Mouse (Mus musculus) stomach, embryonic 14.5 days (tissue): ENCODE data around the gene Dscam. TPM values are rescaled to one million over a fixed set of nuclear protein-coding genes. Genes with fewer than 3 reads are reported as not detected.
A peak's percentile ranks its signal among the peaks of the same experiment; 100 is the strongest.

ENCODE experiments used
- ATAC-seq: fragments of 200-750 bp; cut with Nextera tagmentation; 2 replicates; pipeline ENCODE4 v1.8.0; 2017; ENCODE audit warnings: low read depth, moderate TSS enrichment; ENCODE audit not compliant: insufficient number of reproducible peaks, insufficient read depth, low FRiP score
- H3K27ac ChIP-seq: fragments of 300-500 bp; sonication (generic); 2 replicates; pipeline ENCODE4 v1.5.1; 2014; ENCODE audit warnings: mild to moderate bottlenecking, low read length, moderate library complexity, mixed read lengths
- H3K27me3 ChIP-seq: fragments of 300-500 bp; sonication (generic); 2 replicates; pipeline ENCODE4 v1.6.1; 2014; ENCODE audit warnings: low read length, control low read depth, mixed read lengths; ENCODE audit not compliant: control insufficient read depth, insufficient read depth
- H3K36me3 ChIP-seq: fragments of 300-500 bp; sonication (generic); 2 replicates; pipeline ENCODE4 v1.6.1; 2014; ENCODE audit warnings: mild to moderate bottlenecking, control low read depth, low read length, moderate library complexity, mixed read lengths; ENCODE audit not compliant: control insufficient read depth, insufficient read depth
- H3K4me1 ChIP-seq: fragments of 300-500 bp; sonication (generic); 2 replicates; pipeline ENCODE4 v1.6.1; 2014; ENCODE audit warnings: low read length, control low read depth, mixed read lengths; ENCODE audit not compliant: control insufficient read depth, insufficient read depth
- H3K4me2 ChIP-seq: fragments of 300-500 bp; sonication (generic); replicated peaks from 2 replicates; pipeline ENCODE4 v1.6.1; 2014; ENCODE audit warnings: low read depth, low read length, control low read depth
- H3K4me3 ChIP-seq: fragments of 300-500 bp; sonication (generic); 2 replicates; pipeline ENCODE4 v1.5.1; 2014; ENCODE audit warnings: low read depth, low read length, control low read depth
- H3K9ac ChIP-seq: fragments of 300-500 bp; sonication (generic); replicated peaks from 2 replicates; pipeline ENCODE4 v1.6.1; 2014; ENCODE audit warnings: low read depth, mild to moderate bottlenecking, control low read depth, low read length, moderate library complexity, mixed read lengths
- H3K9me3 ChIP-seq: fragments of 300-500 bp; sonication (generic); 2 replicates; pipeline ENCODE4 v1.6.1; 2016; ENCODE audit warnings: low read depth, low read length, control low read depth; ENCODE audit not compliant: control insufficient read depth
- WGBS: fragments of 180-500 bp; shearing (Covaris S2); extraction: QIAGEN DNeasy Blood & Tissue Kit; methylation state at CpG from one replicate; pipeline ENCODE4 v1.1.7; 2014; 5-methylcytosine and 5-hydroxymethylcytosine counted together
- polyA plus RNA-seq: library from polyadenylated mRNA; unstranded; fragments of >200 nt; fragmentation: Nextera tagmentation; extraction: Ambion mirVana; gene quantifications from 2 replicates; pipeline ENCODE4 v1.2.1, GENCODE M21; 2014

Dscam gene
- polyA plus RNA-seq, 1 experiment from 2014 or later: 0.30 TPM

DNA sequence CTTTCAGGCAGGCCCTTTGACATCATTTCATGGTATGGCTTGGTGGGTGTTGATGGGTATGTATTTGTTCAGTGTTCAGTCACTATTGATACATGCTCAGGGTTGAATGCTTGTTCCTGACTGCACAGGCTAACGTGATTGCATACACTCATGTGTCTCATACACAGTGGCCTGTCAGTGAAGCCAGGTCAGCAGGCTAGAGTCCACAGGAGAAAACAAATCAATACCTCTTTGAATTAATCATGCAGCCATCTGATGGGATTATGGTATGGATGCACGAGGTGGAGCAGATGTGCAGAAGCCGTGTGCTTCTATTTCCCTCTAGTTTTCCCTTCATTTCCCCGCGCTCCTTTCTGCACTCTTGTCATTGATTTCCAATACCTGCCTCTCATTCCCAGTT is 143.7 kb downstream of the Dscam start:
- no peaks in the 10 kb centered on the region for H3K36me3 ChIP-seq
- WGBS: 73% methylated on average over 5 of the region's 5 CpGs

DNA sequence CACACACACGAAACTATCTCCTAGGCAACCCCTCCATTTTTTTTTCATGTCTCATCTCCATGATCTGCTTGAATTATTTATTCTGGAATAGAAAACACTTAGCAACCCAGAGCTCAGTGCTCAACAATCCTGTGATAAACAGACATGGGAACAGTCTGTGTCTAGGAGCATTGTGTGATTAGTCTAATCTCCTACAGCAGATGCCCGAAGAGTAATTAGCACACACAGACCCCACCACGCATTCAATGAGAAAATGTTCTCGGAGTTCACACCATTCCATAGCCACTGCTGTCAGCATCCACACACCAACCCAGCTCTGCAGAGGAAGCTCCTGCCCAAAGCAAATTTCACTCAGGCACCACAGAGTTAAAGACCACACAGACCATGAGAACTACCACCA is 146.1 kb downstream of the Dscam start:
- Histone ChIP-seq H3K27ac (no peak overlapping the region), H3K4me3 (no peak overlapping the region), H3K27me3 (no peaks in the 10 kb centered on the region), H3K9me3 (no peaks in the 10 kb centered on the region), H3K36me3 (no peaks in the 10 kb centered on the region), H3K4me1 (no peaks in the 10 kb centered on the region), H3K9ac (no peak overlapping the region), H3K4me2 (no peak overlapping the region)
- WGBS: 40% methylated on average over 4 of the region's 4 CpGs
- ATAC-seq: no peak

More for the DNA sequence above, 143.7 kb downstream of the Dscam start:
- no peak for ATAC-seq
- H3K27ac ChIP-seq: no peak overlapping the region
- H3K9me3 ChIP-seq: no peaks in the 10 kb centered on the region
- no peaks in the 10 kb centered on the region for H3K4me1 ChIP-seq
- no peak overlapping the region for H3K9ac ChIP-seq
- H3K4me3 ChIP-seq: no peak overlapping the region
- no peak overlapping the region for H3K4me2 ChIP-seq
- H3K27me3 ChIP-seq: no peaks in the 10 kb centered on the region

DNA sequence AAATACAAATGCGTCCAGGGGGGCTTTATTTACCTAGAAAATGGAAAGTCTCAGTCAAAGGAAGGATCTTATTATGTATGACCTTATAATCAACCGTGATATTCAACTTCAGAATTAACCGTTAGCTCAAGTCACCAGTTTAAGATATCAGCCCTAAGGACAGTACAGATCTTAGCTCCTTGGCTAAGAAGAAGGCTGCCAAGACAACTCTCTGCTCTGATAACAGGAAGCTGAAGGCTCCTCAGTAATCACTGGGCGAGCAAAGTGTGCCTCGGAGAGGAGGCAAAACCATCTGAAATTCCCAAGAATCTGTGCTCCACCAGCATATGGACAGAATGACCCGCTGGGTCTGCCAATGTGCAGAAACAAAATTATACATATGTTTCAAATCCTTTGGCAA is 149.1 kb downstream of the Dscam start:
- Histone ChIP-seq H3K27me3 (no peaks in the 10 kb centered on the region), H3K4me3 (no peak overlapping the region), H3K27ac (no peak overlapping the region), H3K9ac (no peak overlapping the region), H3K4me1 (no peaks in the 10 kb centered on the region), H3K9me3 (no peaks in the 10 kb centered on the region), H3K4me2 (no peak overlapping the region), H3K36me3 (no peaks in the 10 kb centered on the region)
- ATAC-seq: no peak
- WGBS: 78% methylated on average over 6 of the region's 6 CpGs

DNA sequence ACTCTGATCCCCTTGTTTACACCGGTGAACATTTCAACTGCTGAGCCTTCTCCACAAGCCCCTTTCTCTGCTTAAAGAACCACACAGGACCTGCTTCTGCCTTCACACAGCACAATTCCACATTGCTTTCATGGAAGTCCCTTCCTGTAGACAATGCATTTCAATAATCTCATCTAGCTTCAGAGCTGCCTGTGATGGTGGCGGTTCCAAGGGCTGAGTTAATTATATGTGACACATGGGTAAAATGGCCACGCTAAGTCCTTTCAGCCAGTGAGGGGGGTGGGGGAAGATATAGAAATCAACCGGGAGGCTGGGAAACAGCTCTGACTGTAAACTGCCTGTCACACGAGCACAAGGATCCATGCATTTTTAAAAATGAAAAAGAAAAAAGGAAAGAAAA is 152.2 kb downstream of the Dscam start:
- H3K9ac ChIP-seq: no peak overlapping the region
- H3K4me2 ChIP-seq: no peak overlapping the region
- no peaks in the 10 kb centered on the region for H3K4me1 ChIP-seq
- H3K27me3 ChIP-seq: no peaks in the 10 kb centered on the region
- WGBS: 69% methylated on average over 5 of the region's 5 CpGs
- no peak for ATAC-seq
- H3K4me3 ChIP-seq: no peak overlapping the region
- H3K36me3 ChIP-seq: no peaks in the 10 kb centered on the region
- H3K9me3 ChIP-seq: no peaks in the 10 kb centered on the region
- H3K27ac ChIP-seq: no peak overlapping the region

DNA sequence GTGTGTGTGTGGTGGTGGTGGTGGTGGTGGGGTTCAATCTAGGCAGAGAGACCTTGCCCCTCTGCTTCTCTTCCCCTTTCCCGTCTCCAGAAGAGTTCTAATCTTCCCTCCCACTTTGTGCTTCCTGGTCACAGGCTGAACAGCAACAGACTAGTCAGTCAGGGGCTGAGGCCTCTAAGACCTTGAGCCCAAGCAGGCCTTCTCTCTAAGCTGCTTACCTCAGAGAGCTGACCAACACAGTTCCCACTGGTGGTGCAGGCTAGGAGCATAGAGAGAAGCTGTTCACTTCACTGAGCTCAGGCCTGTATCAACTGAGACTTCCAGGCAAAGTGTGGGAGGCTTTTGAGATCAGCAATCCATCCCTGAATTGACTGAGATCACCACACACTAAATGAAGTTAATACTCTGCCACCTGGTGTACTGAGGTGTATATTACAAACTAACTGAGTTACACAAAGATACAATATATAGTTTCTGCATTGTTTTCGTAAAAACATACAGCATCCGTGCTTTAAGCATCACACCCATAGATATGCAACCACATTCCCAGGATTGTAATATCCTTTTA is 153.3 kb downstream of the Dscam start:
- H3K27ac ChIP-seq: no peak overlapping the region
- no peak overlapping the region for H3K4me2 ChIP-seq
- no peaks in the 10 kb centered on the region for H3K4me1 ChIP-seq
- WGBS: 81% methylated on average over 3 of the region's 3 CpGs
- no peaks in the 10 kb centered on the region for H3K9me3 ChIP-seq
- no peak; the same call in 1 of the 2 replicates for ATAC-seq
- H3K36me3 ChIP-seq: no peaks in the 10 kb centered on the region
- no peaks in the 10 kb centered on the region for H3K27me3 ChIP-seq
- no peak overlapping the region for H3K9ac ChIP-seq
- H3K4me3 ChIP-seq: no peak overlapping the region

- no peaks in the 10 kb centered on the region for H3K36me3 ChIP-seq
- no peak overlapping the region for H3K4me2 ChIP-seq
- H3K4me1 ChIP-seq: no peaks in the 10 kb centered on the region
- 87% methylated on average over 2 of the region's 2 CpGs for WGBS
- H3K27me3 ChIP-seq: no peaks in the 10 kb centered on the region
- no peaks in the 10 kb centered on the region for H3K9me3 ChIP-seq
- no peak overlapping the region for H3K4me3 ChIP-seq
- ATAC-seq: no peak
- H3K9ac ChIP-seq: no peak overlapping the region
- no peak overlapping the region for H3K27ac ChIP-seq
These were observed 154.2 kb downstream of the Dscam start for GRCm38 (mm10) chr16:97016244-97016850.

- H3K4me3 ChIP-seq: no peak overlapping the region
- no peak overlapping the region for H3K4me2 ChIP-seq
- H3K9me3 ChIP-seq: no peaks in the 10 kb centered on the region
- H3K27me3 ChIP-seq: no peaks in the 10 kb centered on the region
- H3K27ac ChIP-seq: no peak overlapping the region
- no peak overlapping the region for H3K9ac ChIP-seq
- H3K4me1 ChIP-seq: no peaks in the 10 kb centered on the region
- no peak for ATAC-seq
- no peaks in the 10 kb centered on the region for H3K36me3 ChIP-seq
- 80% methylated on average over 3 of the region's 3 CpGs for WGBS
These were observed 156.2 kb downstream of the Dscam start for GRCm38 (mm10) chr16:97014343-97014742.

- 46% methylated on average over 4 of the region's 4 CpGs for WGBS
- H3K9ac ChIP-seq: no peak overlapping the region
- H3K4me3 ChIP-seq: no peak overlapping the region
- no peak overlapping the region for H3K27ac ChIP-seq
- 0 out of 2 replicates have a peak, but pooled peaks have one; percentile 33 for ATAC-seq
- no peaks in the 10 kb centered on the region for H3K4me1 ChIP-seq
- no peaks in the 10 kb centered on the region for H3K36me3 ChIP-seq
- no peaks in the 10 kb centered on the region for H3K27me3 ChIP-seq
- no peak overlapping the region for H3K4me2 ChIP-seq
- H3K9me3 ChIP-seq: no peaks in the 10 kb centered on the region
These were observed 161.2 kb downstream of the Dscam start for GRCm38 (mm10) chr16:97009116-97010055.
